ENCODE assay signal across 8 mouse cellular contexts in genomic region chrX:53052652-53053500, GRCm38 (mm10).
DNase-seq lines count a peak whose midpoint lies in the region; ATAC-seq lines count a peak whose summit lies in the region.

No protein-coding gene starts in this region.

- no peak overlapping the region for H3K9ac ChIP-seq in heart, embryonic 12.5 days
- H3K9ac ChIP-seq in heart, embryonic 13.5 days, result peak overlapping the region; percentile 81

- H3K4me1 ChIP-seq in heart, embryonic 12.5 days (replicated peaks), result peaks cover 6% of the 10 kb centered on the region; the same call in 1 of the 2 replicates
- peaks cover 16% of the 10 kb centered on the region for H3K4me1 ChIP-seq in heart, embryonic 13.5 days

- H3K27ac ChIP-seq in heart, embryonic 12.5 days (ENCODE audit: poor library complexity, severe bottlenecking), result peak overlapping the region; percentile 94
- peak overlapping the region; percentile 90 for H3K27ac ChIP-seq in heart, embryonic 13.5 days (replicated peaks)

- no peaks in the 10 kb centered on the region for H3K27me3 ChIP-seq in heart, embryonic 12.5 days (replicated peaks)
- no peaks in the 10 kb centered on the region for H3K27me3 ChIP-seq in heart, embryonic 13.5 days (replicated peaks)

- no peaks in the 10 kb centered on the region; the same call in 1 of the 2 replicates for H3K9me3 ChIP-seq in heart, embryonic 12.5 days (replicated peaks)
- H3K9me3 ChIP-seq in heart, embryonic 13.5 days, result no peaks in the 10 kb centered on the region

- 7% methylated on average over 13 of the region's 13 CpGs for WGBS in heart, embryonic 12.5 days
- WGBS in heart, embryonic 13.5 days, result 7% methylated on average over 13 of the region's 13 CpGs

- peaks cover 8% of the 10 kb centered on the region for H3K36me3 ChIP-seq in heart, embryonic 12.5 days
- H3K36me3 ChIP-seq in heart, embryonic 13.5 days, result peaks cover 12% of the 10 kb centered on the region

- ATAC-seq in heart, embryonic 12.5 days (ENCODE audit: insufficient number of reproducible peaks, low FRiP score), result peak; percentile 60
- ATAC-seq in heart, embryonic 13.5 days (ENCODE audit: extremely low read depth, insufficient number of reproducible peaks, low FRiP score, low TSS enrichment), result peak; percentile 58; the same call in 1 of the 2 replicates
- no peak for ATAC-seq in frontal cortex, adult (ENCODE audit: low TSS enrichment)

- no peak for DNase-seq in heart, adult 18-20 months
- peak; percentile 80 for DNase-seq in ZHBTc4 (ENCODE audit: low read depth, low spot score)
- peak; percentile 77 for DNase-seq in liver
- peak; percentile 77 for DNase-seq in ovary, postnatal 36 days (ENCODE audit: low spot score)
- no peak for DNase-seq in layer of hippocampus, adult 18-20 months (ENCODE audit: low spot score in 2 of 2)

- H3K4me3 ChIP-seq in heart, embryonic 12.5 days, result peak overlapping the region; percentile 48
- H3K4me3 ChIP-seq in heart, embryonic 13.5 days, result peak overlapping the region; percentile 68

- peak overlapping the region; percentile 66 for H3K4me2 ChIP-seq in heart, embryonic 12.5 days
- H3K4me2 ChIP-seq in heart, embryonic 13.5 days, result peak overlapping the region; percentile 69

Comparison
In these comparisons a context has a peak if more than half of its experiments do, and no peak if none do; other contexts are left out.
1. DNase-seq: peak in ZHBTc4 (single experiment), liver (single experiment) and ovary, postnatal 36 days (single experiment); none in heart, adult 18-20 months (0 of 2) and layer of hippocampus, adult 18-20 months (0 of 2).